Mouse (Mus musculus): ENCODE measurements around the gene Cdk5rap3. TPM values are rescaled to one million over a fixed set of nuclear protein-coding genes. Genes with fewer than 3 reads are reported as not detected.

Gene Cdk5rap3
- 10 to 100 TPM; 38.9 to 39.9 TPM for total RNA-seq (2021)
- long read RNA-seq, experiment 1, transcript Cdk5rap3-201 (14 exons, 2,250 nt) = major isoform, 90 of 140 reads
- long read RNA-seq, experiment 1, partial matches to known transcripts = 35 of 140 reads
- long read RNA-seq, experiment 1, other reads (novel, unspliced or antisense) = 14 of 140 reads
- long read RNA-seq, experiment 2, transcript Cdk5rap3-201 (14 exons, 2,250 nt) = major isoform, 69 of 118 reads
- long read RNA-seq, experiment 2, partial matches to known transcripts = 27 of 118 reads
- long read RNA-seq, experiment 2, other reads (novel, unspliced or antisense) = 22 of 118 reads

GRCm38 (mm10) chr11:96916044-96916884 lies at the start of gene Cdk5rap3:
Cdk5rap3 (minus strand) TSS chr11:96916496.
- intact Hi-C loops (cut with DNase I) = loop anchor here (2.0 to 5.0 kb wide), 3 partner anchors 47 to 106 kb away; no protein-coding TSS in a partner anchor
- DNase-seq (ENCODE audit: low spot score in 2 of 2) = peak; percentile 99

DNA sequence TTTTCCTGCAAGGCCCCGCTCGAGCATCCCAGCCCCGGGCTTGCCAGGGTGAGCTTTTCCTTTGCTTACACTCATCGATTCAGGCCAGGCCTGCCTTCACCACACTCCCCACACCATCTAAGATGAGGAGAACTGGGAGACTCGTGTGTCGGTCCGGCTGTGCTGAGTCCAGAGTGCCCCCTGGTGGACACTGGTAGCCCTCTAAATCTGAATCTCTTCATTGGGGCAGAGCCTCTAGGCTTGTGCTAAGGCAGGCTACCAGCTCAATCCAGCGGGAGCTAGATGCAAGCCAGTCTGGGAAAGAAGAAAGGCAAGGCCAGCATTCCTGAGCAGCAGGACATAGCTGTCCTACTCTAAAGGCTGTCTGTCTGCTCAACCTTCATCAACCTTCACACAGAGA lies 47.3 kb upstream of the Cdk5rap3 start:
- DNase-seq (ENCODE audit: low spot score in 2 of 2) = peak; percentile 90 to 91
- intact Hi-C loops (cut with DNase I) = loop anchor here (2.0 to 5.0 kb wide), 2 partner anchors 47 to 91 kb away; partner anchors contain the start of gene Cdk5rap3

DNA sequence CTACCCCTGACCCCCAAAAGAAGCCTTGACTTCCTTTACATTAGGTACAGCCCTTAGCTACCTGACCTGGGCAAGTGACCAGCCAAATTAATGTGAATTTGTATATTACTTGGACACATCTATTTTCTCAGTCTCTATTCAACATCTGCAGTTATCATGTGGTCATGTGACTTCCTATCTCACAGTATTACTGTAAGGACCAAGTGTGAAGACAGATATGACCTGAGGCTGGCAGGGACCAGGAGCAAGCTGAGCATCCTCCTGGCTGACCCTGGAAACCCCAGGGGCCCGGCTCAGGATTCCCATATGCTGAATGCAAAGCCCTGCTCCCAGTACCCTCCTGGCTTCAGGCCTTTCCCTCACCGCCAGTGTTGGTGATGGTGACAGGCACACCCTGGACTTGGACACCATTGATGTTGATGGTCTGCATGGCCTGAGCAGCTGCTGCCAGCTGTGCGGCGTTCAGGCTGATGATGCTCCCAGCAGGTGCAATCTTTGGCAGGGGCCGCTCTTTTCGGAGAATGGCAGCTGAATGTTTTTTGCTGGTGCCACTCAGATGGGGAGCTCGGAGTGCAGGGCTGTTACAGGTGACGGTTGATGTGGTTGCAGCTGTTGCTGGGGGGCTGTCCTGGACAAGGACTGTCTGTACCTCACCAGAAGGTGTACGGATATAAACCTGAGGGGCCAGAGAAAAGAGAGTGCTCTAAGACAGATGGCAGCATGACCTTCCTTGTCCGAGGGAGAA lies 40.9 kb upstream of the Cdk5rap3 start:
- no peak for DNase-seq (ENCODE audit: low spot score in 2 of 2)
- intact Hi-C loops (cut with DNase I) = no loop called here

GRCm38 (mm10) chr11:96956009-96956724 lies 39.9 kb upstream of the Cdk5rap3 start:
- DNase-seq (ENCODE audit: low spot score in 2 of 2) = no peak
- intact Hi-C loops (cut with DNase I) = no loop called here

- DNase-seq (ENCODE audit: low spot score in 2 of 2) = no peak
- intact Hi-C loops (cut with DNase I) = no loop called here
Measured at GRCm38 (mm10) chr11:96955094-96955493, 38.8 kb upstream of the Cdk5rap3 start.

DNA sequence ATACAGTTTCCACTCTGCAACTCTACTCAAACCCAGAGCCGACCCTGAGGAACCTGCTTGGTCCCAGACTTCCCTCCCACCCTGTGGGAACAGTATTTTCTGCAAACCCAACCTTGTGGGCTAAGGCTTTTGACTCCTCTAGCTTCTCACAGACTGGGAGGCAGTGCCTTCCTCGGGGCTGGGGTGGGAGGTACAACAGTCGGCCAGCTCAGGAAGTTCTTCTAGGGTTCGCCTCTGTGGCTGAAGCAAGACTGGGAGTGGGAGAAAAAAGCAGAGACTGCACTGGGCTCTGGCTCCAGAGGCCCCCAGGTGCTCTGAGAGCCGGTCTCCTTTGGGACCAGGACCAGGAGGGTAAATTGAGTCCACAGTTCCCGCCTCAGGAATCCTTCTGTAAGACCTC lies 36.6 kb upstream of the Cdk5rap3 start:
- no peak for DNase-seq (ENCODE audit: low spot score in 2 of 2)
- intact Hi-C loops (cut with DNase I) = no loop called here

DNA sequence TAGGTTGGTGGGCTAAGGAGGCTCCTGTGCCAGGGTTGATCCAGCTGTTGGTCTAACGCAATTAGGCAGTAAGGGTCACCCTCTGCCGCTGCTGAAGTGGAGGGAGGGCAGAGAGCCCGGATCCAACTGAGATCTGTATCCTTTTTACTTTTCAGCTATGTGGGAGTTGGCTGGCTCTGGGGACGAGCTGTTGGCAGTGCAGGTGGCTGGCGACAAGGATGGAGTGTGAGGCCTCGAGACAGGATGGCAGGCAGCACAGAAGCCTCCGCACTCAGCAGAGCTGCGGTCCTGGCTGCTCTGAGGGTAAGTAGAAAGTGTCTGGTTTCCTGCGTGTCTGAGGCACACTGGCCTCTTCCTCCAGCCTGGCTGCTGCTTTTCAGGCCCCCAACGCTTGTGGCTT lies 36.1 kb upstream of the Cdk5rap3 start:
- no peak for DNase-seq (ENCODE audit: low spot score in 2 of 2)
- intact Hi-C loops (cut with DNase I) = no loop called here

DNA sequence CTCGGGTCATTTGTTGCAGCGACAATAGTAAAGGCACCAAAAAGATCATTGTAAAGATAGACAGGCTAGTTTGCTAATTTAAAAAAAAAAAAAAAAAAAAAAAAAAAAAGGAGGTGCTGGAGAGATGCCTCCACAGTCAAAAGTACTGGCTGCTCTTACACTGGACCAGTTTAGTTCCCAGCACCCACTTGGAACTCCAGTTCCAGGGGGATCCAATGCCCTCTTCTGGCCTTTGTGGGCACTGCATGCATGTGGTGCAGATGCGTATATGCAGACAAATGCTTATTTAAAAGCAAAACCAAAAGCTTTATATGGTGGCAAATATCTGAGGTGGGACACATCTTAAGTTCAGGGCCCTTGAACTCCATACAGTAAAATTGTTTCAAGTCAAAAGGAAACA lies 34.5 kb upstream of the Cdk5rap3 start:
- no peak for DNase-seq (ENCODE audit: low spot score in 2 of 2)
- intact Hi-C loops (cut with DNase I) = no loop called here

- intact Hi-C loops (cut with DNase I) = no loop called here
- DNase-seq (ENCODE audit: low spot score in 2 of 2) = no peak
Measured at GRCm38 (mm10) chr11:96947849-96948248, 31.6 kb upstream of the Cdk5rap3 start.

GRCm38 (mm10) chr11:96946498-96946897 lies 30.2 kb upstream of the Cdk5rap3 start:
- intact Hi-C loops (cut with DNase I) = no loop called here
- no peak for DNase-seq (ENCODE audit: low spot score in 2 of 2)

GRCm38 (mm10) chr11:96944844-96945580 lies 28.7 kb upstream of the Cdk5rap3 start:
- no peak for DNase-seq (ENCODE audit: low spot score in 2 of 2)
- intact Hi-C loops (cut with DNase I) = no loop called here

DNA sequence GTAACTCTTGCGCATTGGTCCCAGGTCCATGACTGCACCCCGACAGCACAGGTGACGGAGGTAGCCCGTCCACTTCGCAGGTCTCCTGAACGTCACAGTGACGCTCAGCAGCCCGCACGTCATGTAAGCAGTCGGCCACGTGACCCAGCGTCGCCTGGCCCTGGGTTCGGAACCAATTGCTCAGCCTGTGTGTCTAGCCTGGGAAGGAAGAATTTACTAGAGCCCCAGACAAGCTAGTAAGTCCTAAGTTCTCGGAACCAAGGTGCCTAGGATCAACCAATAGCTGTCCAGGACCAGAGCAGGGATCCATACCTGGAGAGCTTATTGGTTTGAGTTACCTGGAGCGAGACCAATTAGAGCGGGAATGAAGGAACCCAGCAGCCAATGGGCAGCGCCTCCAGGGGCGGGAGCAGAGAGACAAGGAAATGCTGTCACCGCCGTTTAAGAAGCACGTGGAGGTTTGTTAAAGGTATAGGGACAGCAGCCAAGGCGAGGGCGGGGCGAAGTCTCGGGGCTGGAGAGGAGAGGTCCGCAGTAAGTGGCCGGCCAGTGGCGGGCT lies 27.5 kb upstream of the Cdk5rap3 start, which contains the start of gene Pnpo:
Pnpo (minus strand) TSS at position 241 of the 559 bp plus-strand sequence.
- DNase-seq (ENCODE audit: low spot score in 2 of 2) = peak; percentile 93 to 97
- intact Hi-C loops (cut with DNase I) = no loop called here

DNA sequence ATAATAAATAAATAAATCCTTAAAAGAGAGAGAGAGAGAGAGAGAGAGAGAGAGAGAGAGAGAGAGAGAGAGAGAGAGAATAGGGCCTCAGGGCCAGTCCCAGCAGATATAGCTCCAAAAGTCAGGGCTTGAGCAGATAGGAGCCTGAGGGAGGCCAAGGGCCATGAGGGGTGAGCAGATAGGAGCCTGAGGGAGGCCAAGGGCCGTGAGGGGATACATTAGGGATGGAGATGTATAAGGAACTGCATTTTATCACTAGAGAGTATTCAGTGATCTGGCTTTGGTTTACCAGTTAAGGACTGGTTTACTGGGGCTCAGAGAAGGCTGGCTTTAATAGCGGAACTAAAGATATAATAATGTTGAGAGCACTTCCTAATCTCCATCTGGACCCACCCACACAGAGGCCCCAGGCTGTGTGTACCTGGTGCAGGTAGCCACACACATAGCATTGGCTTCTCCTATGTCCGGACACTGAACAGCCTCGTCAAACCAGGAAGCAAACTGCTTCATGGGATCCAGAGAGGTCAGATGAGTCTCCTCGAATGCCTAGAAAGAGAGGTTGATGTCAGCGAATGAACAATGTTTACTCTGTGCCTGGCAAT lies 25.8 kb upstream of the Cdk5rap3 start:
- no peak for DNase-seq (ENCODE audit: low spot score in 2 of 2)
- intact Hi-C loops (cut with DNase I) = no loop called here

GRCm38 (mm10) chr11:96940578-96941465 lies 24.5 kb upstream of the Cdk5rap3 start:
- no peak for DNase-seq (ENCODE audit: low spot score in 2 of 2)
- intact Hi-C loops (cut with DNase I) = no loop called here

- DNase-seq (ENCODE audit: low spot score in 2 of 2) = no peak
- intact Hi-C loops (cut with DNase I) = no loop called here
Measured at GRCm38 (mm10) chr11:96938426-96938800, 22.1 kb upstream of the Cdk5rap3 start.

- no peak for DNase-seq (ENCODE audit: low spot score in 2 of 2)
- intact Hi-C loops (cut with DNase I) = no loop called here
Measured at GRCm38 (mm10) chr11:96937549-96938425, 21.5 kb upstream of the Cdk5rap3 start.
